Mouse (Mus musculus): ENCODE results near the gene Prrc2c. TPM values are rescaled to one million over a fixed set of nuclear protein-coding genes. Genes with fewer than 3 reads are reported as not detected.

Prrc2c gene
- polyA plus RNA-seq, 1 experiment from 2014 or later, result 134 TPM

DNA sequence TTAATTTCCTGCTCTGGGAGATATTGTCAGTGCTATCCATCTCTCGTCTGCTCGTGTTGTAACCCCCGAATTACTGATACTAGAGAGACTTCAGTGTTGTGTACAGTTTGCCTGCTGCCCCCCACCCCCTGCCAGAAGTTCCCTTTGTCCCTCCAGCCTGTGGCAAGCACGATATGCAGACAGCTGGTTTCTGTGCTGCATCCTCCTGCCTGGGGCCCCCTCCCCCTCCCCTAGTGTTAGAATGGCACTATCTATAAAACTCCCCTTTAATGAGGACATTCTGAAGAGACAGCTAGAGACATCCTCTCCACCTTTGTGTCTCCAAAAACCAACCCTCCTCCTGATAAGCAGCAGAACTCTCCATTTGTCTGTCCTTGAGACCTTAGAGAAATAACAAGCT, 116.5 kb downstream of the Prrc2c start:
- no peaks in the 10 kb centered on the region for H3K36me3 ChIP-seq
- 0 out of 2 replicates have a peak overlapping the region, but pooled peaks have one; percentile 3 for H3K27ac ChIP-seq
- peaks cover 7% of the 10 kb centered on the region for H3K4me1 ChIP-seq (replicated peaks)
- H3K4me3 ChIP-seq, result no peak overlapping the region
- no peak for DNase-seq (ENCODE audit: low spot score)
- H3K9me3 ChIP-seq, result no peaks in the 10 kb centered on the region
- no peaks in the 10 kb centered on the region for H3K27me3 ChIP-seq (ENCODE audit: insufficient read depth, poor library complexity, severe bottlenecking)
- WGBS, result 55% methylated on average over 4 of the region's 4 CpGs

Other genes starting within 250 kb of the Prrc2c start
- 21.3 and 27.8 TPM in 2 replicates for gene Mettl13, start 192.0 kb downstream of the Prrc2c start, polyA plus RNA-seq (2016; fragmentation: Nextera tagmentation; extraction: Ambion mirVana)
- gene Vamp4, start 170.0 kb downstream of the Prrc2c start, polyA plus RNA-seq (2016; fragmentation: Nextera tagmentation; extraction: Ambion mirVana), result 52.3 and 52.5 TPM in 2 replicates
- 0.09 and 0.10 TPM in 2 replicates for gene Myoc, start 101.4 kb downstream of the Prrc2c start, polyA plus RNA-seq (2016; fragmentation: Nextera tagmentation; extraction: Ambion mirVana)
- not detected in 2 replicates for gene Myocos, start 82.3 kb downstream of the Prrc2c start, polyA plus RNA-seq (2016; fragmentation: Nextera tagmentation; extraction: Ambion mirVana)
- gene Fmo4, start 73.4 kb upstream of the Prrc2c start, polyA plus RNA-seq (2016; fragmentation: Nextera tagmentation; extraction: Ambion mirVana), result 0.27 and 0.36 TPM in 2 replicates
- gene Fmo1, start 126.1 kb upstream of the Prrc2c start, polyA plus RNA-seq (2016; fragmentation: Nextera tagmentation; extraction: Ambion mirVana), result 11.3 and 11.6 TPM in 2 replicates
- gene Fmo2, start 158.2 kb upstream of the Prrc2c start, polyA plus RNA-seq (2016; fragmentation: Nextera tagmentation; extraction: Ambion mirVana), result not detected in 2 replicates
- gene Fmo6, start 197.0 kb upstream of the Prrc2c start, polyA plus RNA-seq (2016; fragmentation: Nextera tagmentation; extraction: Ambion mirVana), result not detected in 2 replicates
- not detected in 2 replicates for gene Fmo3, start 244.0 kb upstream of the Prrc2c start, polyA plus RNA-seq (2016; fragmentation: Nextera tagmentation; extraction: Ambion mirVana)

Data from hindbrain, embryonic 10.5 days (tissue).